Mouse (Mus musculus): ENCODE data around the gene Cd38. TPM values are rescaled to one million over a fixed set of nuclear protein-coding genes. Genes with fewer than 3 reads are reported as not detected.
"Not testable (repeated sequence)": the region's sequence is repeated elsewhere in the genome, so short reads cannot be mapped to it uniquely, and the experiment has no call there.

Cd38 gene
- polyA plus RNA-seq, 2 experiments = 5.2 to 10.6 TPM

DNA sequence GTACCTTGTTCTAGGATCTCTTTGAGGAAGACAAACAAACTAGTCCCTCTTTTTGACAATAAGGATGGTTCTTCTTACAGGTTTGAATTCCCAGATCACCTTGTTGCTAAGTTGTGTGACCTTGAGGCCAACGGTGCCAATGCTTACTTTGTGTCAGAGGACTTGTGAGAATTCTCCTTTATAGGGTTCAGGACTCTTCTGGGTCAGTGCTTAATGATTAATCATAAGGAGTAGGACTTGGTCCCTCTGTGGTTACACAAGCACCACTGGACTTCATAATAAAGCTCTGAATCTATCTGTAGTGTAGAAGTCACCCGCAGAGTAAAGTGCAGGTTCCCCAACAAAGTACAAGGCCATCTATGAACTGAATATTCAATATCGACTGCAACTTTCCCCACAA, 36.3 kb downstream of the Cd38 start:
- Histone ChIP-seq H3K4me3 (ENCODE audit: insufficient read depth in 1 of 2, low read depth in 2 of 2, low read length in 2 of 2) (no peak overlapping the region), H3K4me2 (ENCODE audit: low read depth) (no peak overlapping the region), H3K9ac (replicated peaks) (no peak overlapping the region), H3K27me3 (ENCODE audit: control insufficient read depth, insufficient read depth, low read length) (no peaks in the 10 kb centered on the region), H3K27ac (no peak overlapping the region), H3K36me3 (replicated peaks; ENCODE audit: control insufficient read depth, insufficient read depth, low read depth) (no peaks in the 10 kb centered on the region), H3K4me1 (replicated peaks; ENCODE audit: control insufficient read depth in 2 of 2, insufficient read depth in 2 of 2, low read length in 1 of 2) (no peaks in the 10 kb centered on the region), H3K9me3 (ENCODE audit: control insufficient read depth, low read length) (no peaks in the 10 kb centered on the region)
- TF ChIP-seq EP300 (IDR thresholded peaks at IDR 0.05; ENCODE audit: low read depth) (no peak), CTCF (IDR thresholded peaks at IDR 0.05; ENCODE audit: low read depth) (no peak)
- 70% methylated on average over 3 of the region's 3 CpGs for WGBS (ENCODE audit: insufficient replicate concordance)
- DNase-seq (ENCODE audit: low read depth in 3 of 3, low spot score in 3 of 3) (no peak), ATAC-seq (ENCODE audit: insufficient read depth) (no peak)

DNA sequence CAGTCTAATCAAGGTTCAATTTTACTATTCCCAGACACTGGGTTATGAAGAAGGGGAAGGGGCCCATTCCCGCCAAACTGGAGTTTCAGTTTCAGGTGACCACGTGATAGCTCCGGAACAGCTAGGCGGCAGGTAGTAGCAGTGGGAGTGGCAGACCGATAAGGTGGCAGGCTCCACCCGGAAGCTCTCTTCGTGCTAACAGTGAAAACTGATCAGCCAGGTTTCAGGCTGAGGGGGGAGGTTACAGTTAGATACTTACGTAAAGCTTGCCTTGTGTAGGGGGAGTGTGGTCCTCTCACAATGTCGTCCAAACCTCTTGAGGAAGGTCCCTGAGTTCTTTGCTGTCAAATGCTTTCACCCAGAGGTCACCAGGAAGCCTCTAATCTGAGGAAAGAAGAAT, 40.9 kb downstream of the Cd38 start:
- WGBS (ENCODE audit: insufficient replicate concordance) = 43% methylated on average over 9 of the region's 9 CpGs

DNA sequence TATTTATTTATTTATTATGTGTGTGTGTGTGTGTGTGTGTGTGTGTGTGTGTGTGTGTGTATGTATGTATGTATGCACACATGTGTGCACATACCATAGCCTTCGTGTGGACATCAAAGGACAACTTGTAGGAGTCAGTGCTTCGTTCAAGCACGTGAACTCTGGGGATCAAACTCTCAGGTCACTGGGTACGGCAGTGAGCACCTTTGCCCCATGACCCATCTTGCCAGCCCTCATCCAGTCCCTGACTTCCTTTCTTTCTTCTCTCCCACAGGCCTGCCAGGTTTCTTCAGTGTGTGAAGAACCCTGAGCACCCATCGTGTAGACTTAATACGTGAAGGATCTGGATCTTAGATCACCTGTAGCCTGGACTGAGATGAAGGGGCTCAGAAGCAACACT, 41.7 kb downstream of the Cd38 start:
- Histone ChIP-seq H3K9me3 (ENCODE audit: control insufficient read depth, low read length) (no peaks in the 10 kb centered on the region), H3K27ac (no peak overlapping the region), H3K27me3 (ENCODE audit: control insufficient read depth, insufficient read depth, low read length) (no peaks in the 10 kb centered on the region), H3K9ac (replicated peaks) (no peak overlapping the region), H3K4me2 (ENCODE audit: low read depth) (no peak overlapping the region), H3K36me3 (replicated peaks; ENCODE audit: control insufficient read depth, insufficient read depth, low read depth) (no peaks in the 10 kb centered on the region), H3K4me3 (ENCODE audit: insufficient read depth in 1 of 2, low read depth in 2 of 2, low read length in 2 of 2) (no peak overlapping the region), H3K4me1 (replicated peaks; ENCODE audit: control insufficient read depth in 2 of 2, insufficient read depth in 2 of 2, low read length in 1 of 2) (no peaks in the 10 kb centered on the region)
- DNase-seq (ENCODE audit: low read depth in 3 of 3, low spot score in 3 of 3) = no peak
- TF ChIP-seq CTCF (IDR thresholded peaks at IDR 0.05; ENCODE audit: low read depth) = no peak
- TF ChIP-seq EP300 (IDR thresholded peaks at IDR 0.05; ENCODE audit: low read depth) = no peak
- WGBS (ENCODE audit: insufficient replicate concordance) = 70% methylated on average over 6 of the region's 6 CpGs
- no peak for ATAC-seq (ENCODE audit: insufficient read depth)

More for the DNA sequence above, 40.9 kb downstream of the Cd38 start:
- Histone ChIP-seq H3K4me2 (ENCODE audit: low read depth) (no peak overlapping the region), H3K27ac (no peak overlapping the region), H3K36me3 (replicated peaks; ENCODE audit: control insufficient read depth, insufficient read depth, low read depth) (no peaks in the 10 kb centered on the region), H3K9ac (replicated peaks) (no peak overlapping the region), H3K4me3 (ENCODE audit: insufficient read depth in 1 of 2, low read depth in 2 of 2, low read length in 2 of 2) (no peak overlapping the region), H3K9me3 (ENCODE audit: control insufficient read depth, low read length) (no peaks in the 10 kb centered on the region), H3K4me1 (replicated peaks; ENCODE audit: control insufficient read depth in 2 of 2, insufficient read depth in 2 of 2, low read length in 1 of 2) (no peaks in the 10 kb centered on the region), H3K27me3 (ENCODE audit: control insufficient read depth, insufficient read depth, low read length) (no peaks in the 10 kb centered on the region)
- TF ChIP-seq CTCF (IDR thresholded peaks at IDR 0.05; ENCODE audit: low read depth) (no peak), EP300 (IDR thresholded peaks at IDR 0.05; ENCODE audit: low read depth) (no peak)
- DNase-seq (ENCODE audit: low read depth in 3 of 3, low spot score in 3 of 3) (no peak), ATAC-seq (ENCODE audit: insufficient read depth) (no peak)

DNA sequence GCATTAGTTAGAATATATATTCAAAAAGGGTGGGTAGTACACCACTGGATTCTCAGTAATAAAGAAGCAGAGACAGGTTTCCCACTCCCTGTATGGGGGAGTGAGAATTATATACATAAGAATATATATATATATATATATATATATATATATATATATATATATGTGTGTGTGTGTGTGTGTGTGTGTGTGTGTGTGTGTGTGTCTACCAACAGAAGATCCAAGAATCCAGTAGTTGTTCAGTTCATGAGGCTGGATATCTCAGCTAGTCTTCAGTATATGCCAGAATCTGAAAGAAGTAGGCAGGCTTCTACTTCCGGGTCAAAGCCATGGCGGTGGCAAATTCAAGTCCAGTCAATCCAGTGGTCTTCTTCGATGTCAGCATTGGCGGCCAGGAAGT, 44.5 kb downstream of the Cd38 start, which contains the start of gene Gm7879:
Gm7879 (plus strand) TSS at position 301 of the 400 bp plus-strand sequence.
- H3K9ac ChIP-seq (replicated peaks); H3K4me1 ChIP-seq (replicated peaks; ENCODE audit: control insufficient read depth in 2 of 2, insufficient read depth in 2 of 2, low read length in 1 of 2); H3K27ac ChIP-seq; H3K9me3 ChIP-seq (ENCODE audit: control insufficient read depth, low read length); H3K4me3 ChIP-seq (ENCODE audit: insufficient read depth in 1 of 2, low read depth in 2 of 2, low read length in 2 of 2); H3K27me3 ChIP-seq (ENCODE audit: control insufficient read depth, insufficient read depth, low read length); ATAC-seq (ENCODE audit: insufficient read depth); H3K4me2 ChIP-seq (ENCODE audit: low read depth); DNase-seq (ENCODE audit: low read depth in 3 of 3, low spot score in 3 of 3); H3K36me3 ChIP-seq (replicated peaks; ENCODE audit: control insufficient read depth, insufficient read depth, low read depth): not testable (repeated sequence)
- WGBS (ENCODE audit: insufficient replicate concordance) = 69% methylated on average over 4 of the region's 4 CpGs

DNA sequence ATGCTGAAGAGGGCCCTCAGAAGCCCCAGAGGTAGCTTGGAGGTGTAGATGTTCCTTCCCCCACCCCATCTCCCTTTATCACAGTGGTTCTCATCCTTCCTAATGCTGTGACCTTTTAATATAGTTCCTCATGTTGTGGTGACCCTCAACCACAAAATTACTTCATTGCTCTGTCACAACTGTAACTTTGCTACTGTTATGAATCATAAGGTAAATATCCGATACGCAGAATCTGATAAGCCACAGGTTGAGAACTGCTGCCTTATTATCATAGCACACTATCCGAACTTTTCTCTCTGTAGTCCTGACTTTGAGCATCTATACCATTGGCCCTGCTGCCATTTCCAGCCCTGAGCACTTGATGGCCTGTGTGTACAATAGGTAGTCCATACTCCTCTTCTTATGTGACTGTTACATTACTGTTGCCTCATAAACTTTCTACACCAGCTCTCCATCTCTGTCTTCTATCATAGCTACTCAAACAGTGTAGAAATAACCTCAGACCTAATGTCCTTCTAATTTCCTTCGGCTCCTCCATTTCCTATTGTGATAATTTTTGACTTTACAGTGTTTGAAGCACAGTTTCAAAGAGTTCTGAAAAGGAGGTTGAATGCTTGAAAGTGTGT, 47.0 kb downstream of the Cd38 start:
- Histone ChIP-seq H3K36me3 (replicated peaks; ENCODE audit: control insufficient read depth, insufficient read depth, low read depth) (no peaks in the 10 kb centered on the region), H3K4me2 (ENCODE audit: low read depth) (no peak overlapping the region), H3K4me1 (replicated peaks; ENCODE audit: control insufficient read depth in 2 of 2, insufficient read depth in 2 of 2, low read length in 1 of 2) (no peaks in the 10 kb centered on the region), H3K4me3 (ENCODE audit: insufficient read depth in 1 of 2, low read depth in 2 of 2, low read length in 2 of 2) (no peak overlapping the region), H3K9me3 (ENCODE audit: control insufficient read depth, low read length) (no peaks in the 10 kb centered on the region), H3K27ac (no peak overlapping the region), H3K9ac (replicated peaks) (no peak overlapping the region), H3K27me3 (ENCODE audit: control insufficient read depth, insufficient read depth, low read length) (no peaks in the 10 kb centered on the region)
- ATAC-seq (ENCODE audit: insufficient read depth) = no peak
- TF ChIP-seq EP300 (IDR thresholded peaks at IDR 0.05; ENCODE audit: low read depth) = no peak
- no peak for TF ChIP-seq CTCF (IDR thresholded peaks at IDR 0.05; ENCODE audit: low read depth)
- DNase-seq (ENCODE audit: low read depth in 3 of 3, low spot score in 3 of 3) = no peak
- WGBS (ENCODE audit: insufficient replicate concordance) = 61% methylated on average over 4 of the region's 4 CpGs
